Mouse (Mus musculus): ENCODE measurements around the gene Olfr462.
"Not testable (repeated sequence)": the region's sequence is repeated elsewhere in the genome, so short reads cannot be mapped to it uniquely, and the experiment has no call there.

The Olfr462 gene

GRCm38 (mm10) chr11:87892168-87892567 is at the start of gene Olfr462:
Gene Olfr462, minus strand, starts transcription at chr11:87892268.
- DNase-seq (ENCODE audit: low spot score), result no peak

GRCm38 (mm10) chr11:87935467-87935866 is 43.4 kb upstream of the Olfr462 start:
- DNase-seq (ENCODE audit: low spot score), result no peak

GRCm38 (mm10) chr11:87933731-87934130 is 41.7 kb upstream of the Olfr462 start:
- DNase-seq (ENCODE audit: low spot score), result no peak

DNA sequence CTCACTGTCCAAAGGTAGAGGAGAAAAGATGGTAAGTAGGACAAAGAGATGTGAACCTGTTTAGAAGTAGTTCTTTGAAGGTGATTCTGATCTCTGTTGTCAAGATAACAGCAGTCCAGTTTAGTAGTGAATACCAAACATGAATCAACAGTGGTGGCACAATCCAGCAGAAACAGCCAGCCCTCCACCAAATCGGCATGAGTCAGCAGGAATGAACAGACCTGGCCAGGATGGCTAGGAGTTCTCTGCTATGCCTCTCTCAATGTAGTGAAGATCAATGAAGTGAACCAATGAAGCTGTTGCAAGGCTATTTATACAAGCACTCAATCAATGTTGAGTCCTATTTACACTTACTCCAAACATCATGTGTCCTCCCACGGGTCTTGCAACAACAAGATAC is 38.3 kb upstream of the Olfr462 start:
- no peak for DNase-seq (ENCODE audit: low spot score)

GRCm38 (mm10) chr11:87920966-87921365 is 28.9 kb upstream of the Olfr462 start, which contains the start of gene Olfr464:
Gene Olfr464, minus strand, starts transcription at chr11:87920967.
- peak; percentile 16 for DNase-seq (ENCODE audit: low spot score)

DNA sequence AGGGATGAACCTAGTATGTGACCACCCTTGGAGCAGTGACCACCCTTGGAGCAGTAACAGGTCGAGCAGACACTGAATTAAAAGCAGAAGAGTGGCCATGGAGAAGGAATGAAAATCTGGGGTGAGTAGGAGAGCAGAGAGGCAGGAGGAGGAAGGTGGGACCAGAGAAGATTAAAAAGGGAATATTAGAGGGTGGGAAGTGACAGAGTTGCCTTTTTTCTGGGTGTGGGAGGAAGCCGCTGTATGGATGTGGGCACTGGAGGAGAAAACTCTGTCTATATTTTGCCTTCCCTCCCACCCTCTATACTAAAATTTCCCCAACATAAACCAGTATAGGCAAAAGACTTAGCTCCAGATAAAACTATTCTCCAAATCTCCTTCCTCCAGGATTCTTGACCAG is 28.2 kb upstream of the Olfr462 start:
- DNase-seq (ENCODE audit: low spot score), result no peak

DNA sequence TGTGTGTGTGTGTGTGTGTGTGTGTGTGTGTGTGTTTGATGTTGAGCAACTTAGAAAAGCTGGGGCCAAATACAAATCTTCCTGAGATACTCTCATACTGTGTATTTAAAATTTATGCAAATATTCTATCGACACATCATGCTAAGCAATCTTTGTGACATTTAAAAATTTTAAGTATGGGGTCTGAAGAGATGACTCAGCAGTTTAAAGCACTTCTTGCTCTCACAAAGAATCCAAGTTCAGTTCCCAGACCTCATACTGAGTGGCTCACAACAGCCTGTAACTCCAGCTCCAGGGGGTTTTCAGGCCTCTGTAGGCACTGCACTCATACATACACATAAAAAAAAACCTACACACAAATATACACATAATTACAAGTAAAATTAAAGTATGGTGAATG is 23.9 kb upstream of the Olfr462 start:
- no peak for DNase-seq (ENCODE audit: low spot score)

- no peak for DNase-seq (ENCODE audit: low spot score)
These were observed 12.3 kb upstream of the Olfr462 start for GRCm38 (mm10) chr11:87904331-87904730.

DNA sequence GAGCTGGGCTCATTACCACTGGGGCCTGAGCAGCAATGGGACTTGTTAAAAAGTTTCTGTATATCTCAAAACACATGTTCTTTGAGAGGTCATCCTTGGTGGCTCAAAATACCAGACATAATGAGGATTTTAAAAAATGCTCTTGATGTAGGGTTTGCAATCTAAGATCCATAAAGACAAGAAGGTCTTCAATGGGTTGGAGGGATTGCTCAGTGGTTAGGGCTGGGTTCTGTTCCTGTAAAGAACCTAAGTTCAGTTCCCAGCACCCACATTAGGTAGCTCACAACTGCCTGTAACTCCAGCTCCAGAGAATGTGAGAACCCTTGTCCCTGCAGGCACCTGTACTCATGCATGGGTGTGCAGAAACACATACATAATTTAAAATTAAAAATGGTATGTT is 5.2 kb upstream of the Olfr462 start, which contains the start of gene Olfr463:
TSS of gene Olfr463 (minus strand) at position 101 of the 400 bp plus-strand sequence.
- no peak for DNase-seq (ENCODE audit: low spot score)

DNA sequence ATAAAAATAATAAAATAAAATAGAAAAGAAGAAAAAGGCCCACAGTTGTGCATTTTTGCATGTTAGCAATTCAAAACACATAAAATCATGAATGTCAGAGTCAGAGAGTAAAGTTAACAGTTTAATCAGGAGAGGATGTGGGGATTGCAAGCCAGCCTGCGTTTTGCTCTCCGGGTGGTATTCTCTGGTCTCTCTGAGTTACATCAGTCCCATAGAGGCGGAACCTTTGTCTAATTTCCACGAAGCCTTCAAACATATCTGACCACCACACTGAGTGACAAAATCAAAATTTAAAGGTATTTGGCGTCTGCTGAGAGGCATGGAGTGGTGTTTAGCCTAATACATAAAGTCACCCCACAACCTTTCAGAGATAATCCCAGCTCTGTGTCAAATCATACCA is 7.2 kb downstream of the Olfr462 start:
- no peak for DNase-seq (ENCODE audit: low spot score)

- DNase-seq (ENCODE audit: low spot score), result no peak
These were observed 8.6 kb downstream of the Olfr462 start for GRCm38 (mm10) chr11:87883493-87883892.

DNA sequence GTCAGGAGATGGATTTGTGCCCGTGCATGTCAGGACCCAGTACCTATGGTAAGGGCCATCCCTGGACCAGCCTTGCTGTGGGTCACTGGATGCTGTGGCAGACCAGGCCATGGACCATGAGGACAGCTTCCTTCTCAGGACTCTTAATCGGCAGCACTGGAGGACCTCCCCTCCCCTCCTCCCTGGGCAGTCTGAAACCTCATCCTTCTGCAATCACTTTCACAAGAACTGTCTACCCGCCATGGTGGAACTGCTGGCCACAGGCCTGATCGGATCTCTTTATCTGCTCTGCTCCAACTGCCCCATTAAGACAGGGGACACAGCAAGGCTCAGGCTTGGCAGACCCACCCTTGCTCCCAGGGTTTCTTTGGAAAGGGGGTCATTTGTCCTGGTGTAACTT is 10.4 kb downstream of the Olfr462 start:
- no peak for DNase-seq (ENCODE audit: low spot score)

GRCm38 (mm10) chr11:87879826-87880225 is 12.2 kb downstream of the Olfr462 start:
- DNase-seq (ENCODE audit: low spot score), result no peak

DNA sequence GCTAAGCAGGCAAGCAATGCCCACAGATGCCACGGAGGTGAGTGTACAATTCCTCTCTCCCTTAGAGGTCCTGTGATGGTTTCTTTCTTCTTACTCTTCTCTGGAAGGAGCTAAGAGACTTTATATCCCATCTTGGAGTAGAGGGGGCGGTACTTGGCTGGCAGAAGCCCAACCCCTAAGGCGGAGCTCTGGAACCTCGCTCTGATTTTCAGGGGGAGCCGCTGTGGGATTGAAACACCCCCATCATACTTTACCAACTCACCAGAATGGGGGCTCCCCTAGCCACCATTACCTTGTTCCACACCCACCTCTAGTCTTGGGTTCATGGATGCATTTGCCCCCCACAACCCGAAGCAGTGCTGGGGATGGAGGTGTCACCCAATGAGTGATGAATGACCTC is 16.6 kb downstream of the Olfr462 start, which contains the start of gene Epx:
TSS of gene Epx (minus strand) at position 101 of the 400 bp plus-strand sequence.
- DNase-seq (ENCODE audit: low spot score), result no peak

DNA sequence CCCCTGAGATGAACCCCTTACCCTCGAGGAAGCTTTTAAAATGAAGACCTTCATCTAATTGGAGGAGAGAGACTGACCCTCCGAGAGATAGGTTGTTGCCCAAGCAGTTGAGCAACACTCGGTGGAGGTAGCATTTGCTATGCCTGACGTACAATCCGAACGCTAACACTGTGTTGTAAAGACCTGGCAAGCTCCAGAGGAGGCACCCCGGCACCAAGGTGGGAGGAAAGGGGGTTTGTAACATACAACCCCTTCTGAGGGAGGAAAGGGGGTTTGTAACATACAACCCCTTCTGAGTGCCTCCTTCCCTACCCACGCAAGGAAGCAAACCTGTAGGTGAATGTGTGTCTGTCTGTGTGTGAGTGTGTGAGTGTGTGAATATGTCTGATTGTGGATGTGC is 20.3 kb downstream of the Olfr462 start:
- DNase-seq (ENCODE audit: low spot score), result no peak

- no peak for DNase-seq (ENCODE audit: low spot score)
These were observed 22.0 kb downstream of the Olfr462 start for GRCm38 (mm10) chr11:87870096-87870495.

- DNase-seq (ENCODE audit: low spot score), result not testable (repeated sequence)
These were observed 25.2 kb downstream of the Olfr462 start for GRCm38 (mm10) chr11:87866891-87867290.

DNA sequence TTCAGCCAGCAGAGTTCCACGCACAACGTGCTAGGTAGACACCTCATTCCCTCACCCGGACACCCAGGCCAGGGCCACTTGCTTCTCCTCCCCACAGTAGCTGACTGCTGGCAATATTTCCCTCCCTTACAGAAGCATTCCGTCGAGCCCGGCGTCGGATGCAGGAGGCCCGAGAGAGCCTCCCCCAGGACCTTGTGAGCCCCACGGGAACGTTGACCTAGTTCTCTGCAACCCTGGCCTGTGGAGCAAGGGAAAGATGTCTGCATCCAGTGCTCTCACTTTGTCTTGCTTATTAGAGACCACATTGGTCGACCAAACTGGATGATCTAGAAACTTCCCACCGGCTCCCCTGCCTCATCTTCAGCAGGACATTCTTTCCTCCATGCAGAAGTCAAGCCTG is 29.3 kb downstream of the Olfr462 start:
- DNase-seq (ENCODE audit: low spot score), result no peak

- DNase-seq (ENCODE audit: low spot score), result no peak
These were observed 31.6 kb downstream of the Olfr462 start for GRCm38 (mm10) chr11:87860426-87860825.

DNA sequence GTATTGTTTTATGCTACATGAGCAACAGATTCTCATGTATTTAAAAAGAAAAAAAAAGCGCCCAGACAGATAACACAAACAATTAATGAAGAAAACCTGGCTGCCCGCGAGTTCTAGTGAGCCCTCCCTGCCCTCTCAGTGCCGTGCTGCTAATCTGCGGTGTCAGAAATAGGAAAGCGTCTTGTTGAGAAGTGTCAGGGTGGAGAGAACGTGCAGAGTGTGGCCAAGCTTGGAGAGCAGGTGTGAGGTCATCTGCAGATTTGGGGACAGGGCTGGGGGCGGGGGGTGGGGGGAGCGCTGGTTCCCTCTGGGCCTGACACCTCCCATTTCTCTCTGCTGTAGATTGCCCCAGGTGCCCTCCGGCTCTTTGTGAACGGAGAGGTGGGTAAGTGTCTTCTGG is 32.8 kb downstream of the Olfr462 start:
- no peak for DNase-seq (ENCODE audit: low spot score)

DNA sequence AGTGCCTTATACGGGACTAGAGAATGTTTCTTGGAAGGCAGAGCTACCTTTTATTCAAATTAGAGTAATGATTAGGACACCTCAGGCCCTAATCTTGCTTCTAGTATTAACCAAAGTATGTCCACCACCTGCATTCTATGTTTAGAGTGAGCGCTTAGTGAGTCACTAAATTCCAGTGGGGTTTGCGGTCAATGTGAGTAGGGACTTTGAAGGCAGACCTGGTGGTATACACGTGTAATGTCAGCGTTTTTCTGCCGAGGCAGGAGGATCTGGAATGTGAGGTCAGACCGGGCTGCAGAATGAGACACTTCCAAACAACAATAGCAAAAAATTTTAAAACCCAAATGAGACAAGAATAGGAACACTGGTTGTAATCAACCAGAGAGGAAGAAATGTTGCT is 37.5 kb downstream of the Olfr462 start:
- DNase-seq (ENCODE audit: low spot score), result no peak

- DNase-seq (ENCODE audit: low spot score), result no peak
These were observed 38.5 kb downstream of the Olfr462 start for GRCm38 (mm10) chr11:87853597-87853954.

GRCm38 (mm10) chr11:87852690-87853596 is 39.1 kb downstream of the Olfr462 start, which contains the start of gene Mks1:
Gene Mks1, plus strand, starts transcription at chr11:87853215.
- DNase-seq (ENCODE audit: low spot score), result peak; percentile 79

GRCm38 (mm10) chr11:87847884-87848283 is 44.2 kb downstream of the Olfr462 start:
- DNase-seq (ENCODE audit: low spot score), result no peak

Measured in ovary, postnatal 14 days (tissue).